Mouse (Mus musculus): Measurements from ENCODE around the gene Stk38.

The Stk38 gene

DNA sequence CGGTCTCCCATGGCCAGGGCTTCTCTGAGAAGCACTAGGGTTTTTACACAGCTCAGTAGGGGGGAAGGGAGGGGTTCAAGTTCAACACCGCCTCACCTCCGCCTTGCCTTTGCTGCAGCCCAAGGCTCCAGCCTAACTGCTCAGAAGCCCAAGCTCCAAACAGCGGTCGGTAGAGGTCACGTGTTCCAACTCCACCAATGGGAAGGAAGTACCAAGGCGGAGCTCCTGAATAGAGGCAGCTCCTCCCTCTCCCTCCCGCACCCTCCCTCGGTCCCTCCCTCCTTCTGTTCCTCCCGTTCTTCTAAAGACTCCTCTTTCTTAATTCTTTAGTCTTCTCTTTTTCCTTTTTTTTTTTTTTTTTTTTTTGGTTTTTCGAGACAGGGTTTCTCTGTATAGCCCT lies 65.7 kb downstream of the Stk38 start:
- no peaks in the 10 kb centered on the region for H3K36me3 ChIP-seq (ENCODE audit: control insufficient read depth, insufficient read depth, low read length, poor library complexity, severe bottlenecking)
- no peaks in the 10 kb centered on the region; the same call in 1 of the 2 replicates for H3K27me3 ChIP-seq (ENCODE audit: control insufficient read depth, insufficient read depth, low read length, poor library complexity, severe bottlenecking)
- peak; percentile 22 for DNase-seq (ENCODE audit: low read depth, low spot score)

DNA sequence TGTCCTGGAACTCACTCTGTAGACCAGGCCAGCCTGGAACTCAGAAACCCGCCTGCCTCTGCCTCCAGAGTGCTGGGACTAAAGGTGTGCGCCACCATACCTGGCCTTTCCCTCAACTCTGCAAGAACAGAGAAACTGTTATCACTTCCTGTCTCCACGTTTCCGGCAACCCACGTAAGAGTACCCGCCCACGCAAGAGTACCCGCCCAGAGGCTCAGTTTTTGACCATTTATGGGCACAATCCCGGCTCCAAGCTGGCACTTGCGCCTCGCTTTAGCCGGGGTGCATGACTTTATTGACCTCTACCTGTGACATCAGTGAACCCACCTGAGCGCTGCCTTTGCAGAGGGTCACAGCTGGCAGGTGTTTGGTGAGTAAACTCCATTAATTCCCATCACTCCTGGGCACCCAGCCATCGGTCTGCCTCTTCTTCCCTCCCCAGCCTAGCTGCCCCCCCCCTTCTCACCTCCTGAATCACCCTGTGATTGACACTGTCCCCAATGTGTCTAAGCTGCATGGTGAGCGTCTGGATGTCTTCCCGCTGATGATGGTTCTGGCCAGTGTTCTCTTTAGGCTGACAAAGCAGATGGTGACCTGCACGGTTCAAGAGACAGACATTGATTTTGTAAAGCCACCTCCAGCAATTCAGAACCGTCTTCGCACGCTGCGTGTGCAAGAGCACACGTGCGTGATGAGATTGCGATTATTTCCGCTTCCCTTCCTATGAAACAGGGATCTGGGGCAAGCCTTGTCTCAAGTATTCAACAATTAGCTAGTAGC lies 66.8 kb downstream of the Stk38 start:
- no peak for DNase-seq (ENCODE audit: low read depth, low spot score)
- no peaks in the 10 kb centered on the region; the same call in 1 of the 2 replicates for H3K27me3 ChIP-seq (ENCODE audit: control insufficient read depth, insufficient read depth, low read length, poor library complexity, severe bottlenecking)
- H3K36me3 ChIP-seq (ENCODE audit: control insufficient read depth, insufficient read depth, low read length, poor library complexity, severe bottlenecking): no peaks in the 10 kb centered on the region

DNA sequence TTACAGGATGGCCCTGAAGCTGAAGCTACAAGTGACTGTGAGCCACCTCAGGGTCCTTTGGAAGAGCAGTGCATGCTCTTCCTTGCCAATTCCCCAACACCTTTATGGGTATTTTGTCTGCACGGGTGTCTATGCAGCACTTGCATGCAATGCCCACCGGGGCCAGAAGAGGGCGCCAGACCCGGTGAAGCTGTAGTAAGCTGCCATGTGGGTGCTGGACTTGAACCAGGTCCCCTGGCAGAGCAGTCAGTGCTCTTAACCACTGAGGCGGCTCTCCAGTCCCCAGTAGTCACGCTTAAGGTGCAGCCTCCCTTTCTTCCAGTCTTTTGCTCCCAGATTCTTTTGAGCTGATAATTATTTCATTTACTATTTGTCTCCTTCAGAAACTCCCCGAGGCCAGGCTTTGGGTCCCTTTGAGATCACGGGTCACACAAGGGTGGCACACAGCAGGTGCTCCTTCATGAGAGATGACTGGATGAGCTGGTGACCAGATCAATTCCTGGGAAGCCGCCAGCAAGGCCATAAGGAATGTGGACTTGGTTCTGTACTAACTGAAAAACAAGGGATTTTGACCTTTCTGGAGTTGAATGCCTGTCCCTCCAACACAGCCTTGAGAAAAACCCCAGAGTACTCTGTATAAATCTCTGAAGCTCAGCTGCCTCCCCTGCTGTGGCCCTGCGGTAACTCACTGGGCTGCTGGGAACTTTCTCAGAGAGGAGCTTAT lies 71.0 kb downstream of the Stk38 start:
- Histone ChIP-seq H3K27me3 (ENCODE audit: control insufficient read depth, insufficient read depth, low read length, poor library complexity, severe bottlenecking) (no peaks in the 10 kb centered on the region), H3K36me3 (ENCODE audit: control insufficient read depth, insufficient read depth, low read length, poor library complexity, severe bottlenecking) (no peaks in the 10 kb centered on the region)
- peak; percentile 75 for DNase-seq (ENCODE audit: low read depth, low spot score)

DNA sequence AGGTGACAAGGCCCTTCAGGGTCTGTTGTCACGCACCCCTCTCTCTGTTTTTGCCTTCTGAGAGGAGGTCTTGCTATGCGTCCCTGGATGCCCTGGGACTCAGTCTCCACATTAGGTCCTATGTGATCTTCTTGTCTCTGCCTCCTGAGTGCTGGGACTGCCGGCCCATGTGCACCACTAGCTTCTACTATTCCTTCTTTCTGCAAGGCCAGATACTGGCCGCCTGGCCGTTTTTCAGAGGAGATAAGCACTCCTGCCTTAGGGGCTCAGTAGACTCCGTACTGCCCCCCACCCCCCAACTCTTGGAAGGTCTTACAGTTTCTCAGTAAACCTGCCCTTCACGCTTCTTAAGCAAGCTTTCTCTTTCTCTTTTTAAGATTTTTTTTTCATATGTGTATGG lies 71.7 kb downstream of the Stk38 start:
- no peaks in the 10 kb centered on the region for H3K27me3 ChIP-seq (ENCODE audit: control insufficient read depth, insufficient read depth, low read length, poor library complexity, severe bottlenecking)
- DNase-seq (ENCODE audit: low read depth, low spot score): no peak
- H3K36me3 ChIP-seq (ENCODE audit: control insufficient read depth, insufficient read depth, low read length, poor library complexity, severe bottlenecking): no peaks in the 10 kb centered on the region

DNA sequence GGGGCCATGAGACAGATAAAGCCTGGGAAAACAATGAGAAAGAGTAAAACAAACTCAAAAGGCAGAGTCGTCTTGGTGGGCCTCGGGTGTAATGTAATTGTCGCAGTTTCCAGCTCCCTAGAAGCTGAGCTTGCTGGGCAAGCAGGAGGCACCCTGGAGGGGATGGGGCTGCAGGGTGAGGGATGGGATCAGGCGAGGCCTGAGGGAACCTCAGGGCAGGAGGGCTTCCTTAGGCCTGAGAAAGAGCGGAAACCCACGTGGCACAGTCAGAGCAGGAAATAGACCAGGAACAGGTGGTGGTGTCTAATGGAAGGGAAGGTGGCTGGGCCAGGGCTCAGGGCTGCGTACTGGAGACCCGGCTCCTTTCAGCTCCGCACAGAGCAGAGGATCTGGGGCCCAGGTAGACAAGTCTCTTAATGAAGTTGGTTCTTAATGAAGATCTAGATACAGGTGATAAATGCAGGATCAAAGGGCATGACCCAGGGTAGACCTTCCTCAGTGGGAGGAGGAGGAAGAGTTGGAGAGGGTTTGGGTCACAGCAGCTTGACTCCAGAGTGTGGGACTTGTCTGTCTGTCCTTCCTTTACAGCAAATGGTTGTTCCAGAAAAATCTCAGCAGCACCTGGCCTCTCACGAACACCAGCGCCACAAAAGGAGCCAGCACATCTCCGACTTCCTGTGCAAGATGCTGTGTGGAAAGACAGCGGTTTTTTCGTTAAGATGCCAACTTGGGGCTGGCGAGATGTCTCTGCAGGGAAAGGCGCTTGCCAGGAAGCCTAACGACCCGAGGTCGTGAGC lies 73.5 kb downstream of the Stk38 start:
- Histone ChIP-seq H3K36me3 (ENCODE audit: control insufficient read depth, insufficient read depth, low read length, poor library complexity, severe bottlenecking) (no peaks in the 10 kb centered on the region), H3K27me3 (ENCODE audit: control insufficient read depth, insufficient read depth, low read length, poor library complexity, severe bottlenecking) (no peaks in the 10 kb centered on the region)
- no peak for DNase-seq (ENCODE audit: low read depth, low spot score)

DNA sequence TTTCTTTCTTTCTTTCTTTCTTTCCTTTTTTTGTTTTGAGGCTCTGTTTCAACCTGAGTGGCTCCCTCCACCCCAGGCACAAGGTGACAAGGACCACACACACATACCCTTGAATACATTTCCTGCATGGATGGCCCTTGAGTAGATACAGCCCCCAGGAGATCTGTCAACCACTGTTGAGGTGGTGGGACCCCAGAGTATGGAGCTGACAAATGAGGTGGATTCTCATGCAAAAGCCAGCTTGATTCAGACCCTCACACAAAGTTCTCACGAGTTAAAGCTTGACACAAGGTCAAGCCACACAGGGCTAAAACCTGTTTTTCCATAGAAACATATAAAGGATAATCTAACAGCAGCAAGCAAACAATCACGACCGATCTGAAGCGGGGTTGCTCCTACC lies 75.5 kb downstream of the Stk38 start:
- DNase-seq (ENCODE audit: low read depth, low spot score): no peak
- no peaks in the 10 kb centered on the region for H3K36me3 ChIP-seq (ENCODE audit: control insufficient read depth, insufficient read depth, low read length, poor library complexity, severe bottlenecking)
- H3K27me3 ChIP-seq (ENCODE audit: control insufficient read depth, insufficient read depth, low read length, poor library complexity, severe bottlenecking): no peaks in the 10 kb centered on the region

DNA sequence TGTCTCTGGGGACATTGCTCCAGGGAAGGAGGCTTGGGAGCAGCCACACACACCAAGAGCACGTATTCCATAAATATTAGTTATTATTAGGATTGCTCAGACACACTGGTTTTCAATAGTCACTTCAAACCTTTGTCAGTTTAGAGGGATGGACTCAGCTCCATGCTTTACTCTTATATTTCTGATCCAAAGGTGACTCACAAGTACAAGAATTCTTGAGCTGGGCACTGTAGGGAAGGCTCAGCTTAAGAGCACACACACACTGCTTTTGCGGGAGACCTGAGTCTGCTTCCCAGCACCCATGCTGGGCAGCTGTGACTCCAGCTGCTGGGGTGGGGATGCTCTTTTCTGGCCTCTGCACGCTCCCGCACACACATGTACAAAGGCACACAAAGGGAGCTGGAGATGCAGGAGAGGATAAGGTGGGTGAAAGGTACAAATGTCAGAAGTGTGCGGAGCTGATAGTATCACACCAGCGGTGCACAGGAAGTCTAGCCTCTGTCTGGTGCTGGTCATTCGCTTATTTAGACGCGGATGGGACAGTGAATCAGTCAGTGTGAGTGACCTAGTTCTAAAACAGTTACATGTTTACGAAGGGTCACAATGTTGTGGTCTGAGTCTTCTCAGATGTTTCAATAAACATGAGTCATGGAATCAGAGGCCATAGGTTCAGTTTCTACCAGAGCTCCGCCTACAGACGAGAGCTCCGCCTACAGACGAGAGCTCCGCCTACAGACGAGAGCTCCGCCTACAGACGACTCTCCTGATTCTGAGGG lies 76.2 kb downstream of the Stk38 start:
- DNase-seq (ENCODE audit: low read depth, low spot score): no peak
- H3K36me3 ChIP-seq (ENCODE audit: control insufficient read depth, insufficient read depth, low read length, poor library complexity, severe bottlenecking): no peaks in the 10 kb centered on the region

DNA sequence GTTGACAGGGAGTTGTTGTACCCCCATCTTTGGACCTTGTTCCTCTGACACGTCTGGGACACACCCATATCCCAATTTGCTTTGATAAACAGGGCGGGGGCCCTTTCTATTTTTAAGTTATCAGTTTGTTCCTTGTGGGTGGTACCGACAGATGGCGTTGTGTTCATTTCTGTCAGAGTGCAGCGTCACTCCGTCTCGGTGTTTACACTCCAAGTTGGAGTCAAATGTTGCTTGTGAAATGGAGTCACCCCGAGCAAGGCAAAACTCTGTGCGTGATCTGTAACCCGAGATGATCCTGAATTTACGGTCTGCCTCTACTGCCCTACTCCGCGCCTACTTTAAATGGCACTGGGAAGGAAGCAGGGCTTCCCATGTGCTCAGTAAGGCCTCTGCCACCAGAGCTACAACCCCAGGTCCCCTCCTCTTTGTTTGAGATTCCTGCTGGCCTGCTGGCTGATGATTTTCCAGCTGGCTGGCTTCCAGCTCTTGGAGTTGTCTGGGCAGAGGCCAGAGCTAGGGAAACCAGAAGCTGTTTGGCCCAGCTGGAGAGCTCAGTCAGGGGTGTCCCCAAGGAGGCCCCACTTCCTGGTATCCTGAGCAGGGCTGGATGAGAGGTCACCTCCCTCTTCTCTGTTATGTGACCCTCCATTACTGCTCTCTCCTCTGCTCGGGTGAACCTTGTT lies 77.3 kb downstream of the Stk38 start:
- DNase-seq (ENCODE audit: low read depth, low spot score): peak; percentile 31
- Histone ChIP-seq H3K36me3 (ENCODE audit: control insufficient read depth, insufficient read depth, low read length, poor library complexity, severe bottlenecking) (no peaks in the 10 kb centered on the region), H3K27me3 (ENCODE audit: control insufficient read depth, insufficient read depth, low read length, poor library complexity, severe bottlenecking) (no peaks in the 10 kb centered on the region)

More for the DNA sequence above, 76.2 kb downstream of the Stk38 start:
- H3K27me3 ChIP-seq (ENCODE audit: control insufficient read depth, insufficient read depth, low read length, poor library complexity, severe bottlenecking): no peaks in the 10 kb centered on the region

DNA sequence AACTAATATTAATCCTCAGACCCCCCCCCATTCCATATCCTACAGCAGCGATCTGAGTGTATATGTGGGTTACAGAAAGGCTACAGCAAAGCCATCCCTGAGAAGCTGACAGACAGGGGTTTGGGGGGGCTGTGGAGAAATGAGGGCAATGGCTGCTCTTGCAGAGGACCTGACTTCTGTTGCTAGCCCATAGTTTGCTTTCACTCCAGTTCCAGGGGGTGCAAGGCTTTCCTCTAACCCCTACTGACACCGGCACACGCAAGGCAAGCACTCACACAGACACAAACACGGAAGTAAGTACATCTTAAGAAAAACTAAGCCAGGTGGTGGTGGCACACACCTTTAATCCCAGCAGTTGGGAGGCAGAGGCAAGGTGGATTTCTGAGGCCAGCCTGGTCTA lies 78.4 kb downstream of the Stk38 start:
- H3K36me3 ChIP-seq (ENCODE audit: control insufficient read depth, insufficient read depth, low read length, poor library complexity, severe bottlenecking): no peaks in the 10 kb centered on the region
- DNase-seq (ENCODE audit: low read depth, low spot score): no peak
- no peaks in the 10 kb centered on the region for H3K27me3 ChIP-seq (ENCODE audit: control insufficient read depth, insufficient read depth, low read length, poor library complexity, severe bottlenecking)

DNA sequence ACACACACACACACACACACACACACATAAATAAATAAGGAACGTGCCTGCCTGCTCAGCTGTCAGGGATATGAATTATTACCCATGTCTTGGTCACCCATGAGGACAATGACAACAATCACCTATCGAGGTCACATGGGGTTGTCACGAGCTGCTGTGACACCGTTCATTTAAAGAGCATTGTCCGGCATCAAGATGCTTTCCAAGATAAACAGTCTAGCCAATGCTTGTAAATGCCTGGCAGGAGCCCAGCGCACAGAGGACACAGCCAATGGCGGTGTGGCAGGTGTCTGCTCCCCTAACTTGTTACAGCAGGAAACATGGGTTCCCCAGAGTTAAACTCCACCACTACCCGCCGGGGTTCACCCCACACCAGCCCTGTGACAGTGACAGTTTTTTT lies 79.8 kb downstream of the Stk38 start:
- DNase-seq (ENCODE audit: low read depth, low spot score): no peak
- H3K27me3 ChIP-seq (ENCODE audit: control insufficient read depth, insufficient read depth, low read length, poor library complexity, severe bottlenecking): no peaks in the 10 kb centered on the region
- no peaks in the 10 kb centered on the region for H3K36me3 ChIP-seq (ENCODE audit: control insufficient read depth, insufficient read depth, low read length, poor library complexity, severe bottlenecking)

DNA sequence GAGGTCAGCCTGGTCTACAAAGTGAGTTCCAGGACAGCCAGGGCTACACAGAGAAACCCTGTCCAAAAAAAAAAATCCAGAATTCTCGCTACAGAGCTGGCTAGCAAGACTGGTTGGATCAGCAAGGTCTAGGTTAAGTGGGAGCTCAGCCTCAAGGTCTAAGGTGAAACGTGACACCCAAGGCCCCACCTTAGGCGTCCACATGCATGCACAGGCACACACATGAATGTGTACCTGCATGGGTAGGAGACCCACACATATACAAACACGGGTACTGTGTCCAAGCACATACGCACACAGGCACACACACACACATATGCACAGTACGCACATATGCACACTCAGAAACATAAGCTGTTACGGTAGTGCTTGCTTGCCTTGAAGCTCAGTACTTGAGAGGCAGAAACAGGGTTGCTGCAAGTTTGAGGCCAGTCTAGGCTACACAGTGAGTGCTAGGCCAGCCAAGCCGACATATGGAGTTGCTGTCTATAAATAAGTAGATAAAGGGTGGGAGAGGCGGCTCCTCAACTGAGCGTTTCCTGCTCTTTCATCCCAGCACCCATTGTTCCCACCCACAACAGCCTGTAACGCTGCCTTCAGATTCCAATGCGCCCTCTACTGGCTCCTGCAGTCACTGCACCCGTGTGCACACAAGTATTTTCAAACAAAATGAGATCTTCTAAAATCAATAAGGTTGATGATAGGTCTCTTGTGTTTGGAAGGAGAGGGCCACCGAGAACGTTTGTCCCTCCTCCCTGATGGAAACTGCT lies 80.7 kb downstream of the Stk38 start:
- Histone ChIP-seq H3K36me3 (ENCODE audit: control insufficient read depth, insufficient read depth, low read length, poor library complexity, severe bottlenecking) (no peaks in the 10 kb centered on the region), H3K27me3 (ENCODE audit: control insufficient read depth, insufficient read depth, low read length, poor library complexity, severe bottlenecking) (no peaks in the 10 kb centered on the region)
- peak; percentile 73 for DNase-seq (ENCODE audit: low read depth, low spot score)

DNA sequence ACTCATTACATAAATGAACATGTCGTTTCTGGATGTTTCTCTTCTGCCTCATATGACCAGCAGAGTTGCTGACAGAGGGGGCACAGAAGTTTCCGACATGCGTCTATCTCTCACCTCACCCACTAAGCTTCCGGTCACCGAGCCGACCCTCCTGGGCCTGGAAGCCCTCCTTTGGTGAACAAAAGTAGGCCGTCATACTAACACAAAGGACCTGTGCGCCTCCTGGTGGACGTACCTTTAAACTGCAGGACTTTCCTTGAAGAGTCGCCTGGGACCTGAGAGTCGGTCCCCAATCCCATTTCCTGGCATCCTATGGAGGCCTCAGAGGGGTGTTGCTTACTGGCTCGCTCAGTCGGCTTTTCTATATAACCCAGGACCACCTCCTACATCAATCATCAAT lies 81.4 kb downstream of the Stk38 start:
- no peaks in the 10 kb centered on the region for H3K27me3 ChIP-seq (ENCODE audit: control insufficient read depth, insufficient read depth, low read length, poor library complexity, severe bottlenecking)
- DNase-seq (ENCODE audit: low read depth, low spot score): peak; percentile 83
- no peaks in the 10 kb centered on the region for H3K36me3 ChIP-seq (ENCODE audit: control insufficient read depth, insufficient read depth, low read length, poor library complexity, severe bottlenecking)

DNA sequence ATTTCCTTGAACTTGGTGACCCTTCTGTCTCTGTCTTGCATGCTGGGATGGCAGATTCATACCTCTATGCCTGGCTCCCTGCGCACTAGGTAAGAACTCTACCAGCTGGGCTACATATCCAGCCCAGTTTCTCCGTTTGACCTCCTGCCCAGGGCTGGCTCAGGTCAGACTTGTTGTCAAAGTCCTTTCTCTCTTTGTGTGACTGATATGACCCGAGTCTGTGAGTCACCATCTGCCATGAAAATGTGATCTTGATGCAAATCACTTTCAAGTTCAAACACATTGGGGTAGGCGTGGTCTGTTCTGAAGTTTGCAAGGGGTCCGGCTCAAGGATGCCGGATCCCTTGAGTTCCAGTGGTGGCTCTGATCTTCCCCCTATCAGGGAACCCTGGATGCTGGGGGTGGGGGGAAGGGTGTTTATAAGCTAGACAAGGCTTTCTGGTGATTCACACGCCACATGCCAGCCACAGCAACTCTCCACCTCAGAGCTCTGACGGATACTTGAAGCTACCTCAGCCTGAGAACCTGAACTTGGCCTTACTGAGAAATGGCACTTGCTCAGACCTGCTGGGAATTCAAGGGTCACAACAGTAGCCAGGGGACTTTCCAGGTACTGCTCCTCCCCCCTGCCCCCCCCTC lies 82.7 kb downstream of the Stk38 start:
- DNase-seq (ENCODE audit: low read depth, low spot score): no peak
- H3K36me3 ChIP-seq (ENCODE audit: control insufficient read depth, insufficient read depth, low read length, poor library complexity, severe bottlenecking): no peaks in the 10 kb centered on the region
- no peaks in the 10 kb centered on the region for H3K27me3 ChIP-seq (ENCODE audit: control insufficient read depth, insufficient read depth, low read length, poor library complexity, severe bottlenecking)
